Mouse (Mus musculus) heart, adult 2 months (tissue): Measurements from ENCODE around the gene Limch1.

Source experiments
- CTCF ChIP-seq: fragments of 200-600 bp; IDR thresholded peaks from 2 replicates; pipeline ENCODE4 v1.8.1; 2022; ENCODE audit warnings: antibody characterized with exemption, mild to moderate bottlenecking, moderate library complexity
- POLR2A ChIP-seq: fragments of 200-500 bp; IDR thresholded peaks from 2 replicates; pipeline ENCODE4 v1.6.1; 2011; ENCODE audit warnings: mild to moderate bottlenecking, low read depth, low read length, control low read depth; ENCODE audit not compliant: insufficient read depth

DNA sequence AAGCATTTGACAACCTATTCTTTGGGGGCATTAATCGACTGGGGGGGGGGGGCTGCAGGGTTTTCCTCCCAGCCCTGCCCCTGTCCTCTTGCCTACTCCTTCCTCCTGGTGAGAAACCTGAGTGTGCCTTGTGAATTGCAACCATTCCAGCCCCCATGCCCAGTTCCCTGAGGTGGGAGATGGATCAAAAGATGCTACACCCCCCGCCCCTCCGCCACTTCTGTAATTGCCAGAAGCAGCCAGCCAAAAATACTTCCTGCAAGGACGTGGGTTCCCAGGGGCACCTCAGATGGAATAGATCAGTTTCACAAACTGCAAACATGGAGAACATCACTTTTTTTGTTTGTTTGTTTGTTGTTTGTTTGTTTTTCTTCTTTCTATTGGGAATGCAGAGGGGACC lies 222.0 kb downstream of the Limch1 start:
- no peak for TF ChIP-seq CTCF
- no peak for TF ChIP-seq POLR2A
